Mouse (Mus musculus): ENCODE results near the gene Klra3.
"Not testable (repeated sequence)": the region's sequence is repeated elsewhere in the genome, so short reads cannot be mapped to it uniquely, and the experiment has no call there.

Gene Klra3

GRCm38 (mm10) chr6:130337411-130337810, at the start of gene Klra3:
Klra3 (minus strand) TSS chr6:130337574.
- DNase-seq (ENCODE audit: low read depth, low spot score) = no peak

- DNase-seq (ENCODE audit: low read depth, low spot score) = no peak
These were observed 49.4 kb upstream of the Klra3 start, which contains the start of gene Klra1 for GRCm38 (mm10) chr6:130386750-130387149. Klra1 (minus strand) TSS chr6:130386874.

- no peak for DNase-seq (ENCODE audit: low read depth, low spot score)
These were observed 48.4 kb upstream of the Klra3 start for GRCm38 (mm10) chr6:130385803-130386202.

GRCm38 (mm10) chr6:130382375-130382774, 45.0 kb upstream of the Klra3 start:
- DNase-seq (ENCODE audit: low read depth, low spot score) = no peak

GRCm38 (mm10) chr6:130345381-130345780, 8.0 kb upstream of the Klra3 start:
- DNase-seq (ENCODE audit: low read depth, low spot score) = not testable (repeated sequence)

GRCm38 (mm10) chr6:130341973-130342372, 4.6 kb upstream of the Klra3 start:
- not testable (repeated sequence) for DNase-seq (ENCODE audit: low read depth, low spot score)

GRCm38 (mm10) chr6:130287984-130288649, 49.3 kb downstream of the Klra3 start:
- no peak for DNase-seq (ENCODE audit: low read depth, low spot score)

- DNase-seq (ENCODE audit: low read depth, low spot score) = not testable (repeated sequence)
These were observed 55.5 kb downstream of the Klra3 start, which contains the start of gene Klra10 for GRCm38 (mm10) chr6:130281828-130282227. Klra10 (minus strand) TSS chr6:130281928.

Data from R1 (cell line).